Mouse (Mus musculus): ENCODE data around the gene Rabgap1.

The Rabgap1 gene

DNA sequence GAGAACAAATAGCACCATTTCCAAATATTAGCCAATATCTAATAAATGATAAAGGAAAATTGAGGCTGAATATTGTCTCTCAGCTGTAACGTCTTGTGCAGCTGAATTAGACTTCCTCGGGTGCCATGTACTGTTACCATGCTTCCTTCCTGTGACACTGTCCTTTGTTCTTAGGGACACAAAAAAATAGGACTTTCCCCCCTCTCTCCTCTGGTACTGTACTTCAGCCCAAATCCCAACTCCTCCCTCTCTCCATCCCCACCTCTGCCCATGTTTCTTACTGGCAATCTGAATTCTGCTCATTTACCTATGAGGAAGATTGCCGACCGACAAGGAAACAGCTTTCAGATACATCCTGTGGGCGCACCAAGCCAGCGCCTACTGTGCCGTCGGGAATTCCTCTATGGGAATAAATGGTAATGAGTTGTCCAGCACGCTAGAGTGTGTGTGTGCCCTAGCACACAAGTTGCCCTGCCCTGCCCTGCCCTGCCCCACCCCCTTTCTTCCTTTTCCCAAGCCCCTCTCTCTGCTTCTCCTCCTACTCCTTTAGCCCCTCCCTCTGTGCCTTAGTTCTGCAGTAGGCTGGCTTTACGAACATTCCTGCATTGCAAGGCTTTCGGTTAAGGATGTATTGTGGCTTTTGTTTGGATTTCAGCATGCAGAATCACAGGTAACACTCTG lies 73.1 kb downstream of the Rabgap1 start, which contains the start of gene Gpr21:
Gene Gpr21, plus strand, starts transcription at position 303 of the 681 bp plus-strand sequence.
- no peak for DNase-seq (ENCODE audit: low spot score)

DNA sequence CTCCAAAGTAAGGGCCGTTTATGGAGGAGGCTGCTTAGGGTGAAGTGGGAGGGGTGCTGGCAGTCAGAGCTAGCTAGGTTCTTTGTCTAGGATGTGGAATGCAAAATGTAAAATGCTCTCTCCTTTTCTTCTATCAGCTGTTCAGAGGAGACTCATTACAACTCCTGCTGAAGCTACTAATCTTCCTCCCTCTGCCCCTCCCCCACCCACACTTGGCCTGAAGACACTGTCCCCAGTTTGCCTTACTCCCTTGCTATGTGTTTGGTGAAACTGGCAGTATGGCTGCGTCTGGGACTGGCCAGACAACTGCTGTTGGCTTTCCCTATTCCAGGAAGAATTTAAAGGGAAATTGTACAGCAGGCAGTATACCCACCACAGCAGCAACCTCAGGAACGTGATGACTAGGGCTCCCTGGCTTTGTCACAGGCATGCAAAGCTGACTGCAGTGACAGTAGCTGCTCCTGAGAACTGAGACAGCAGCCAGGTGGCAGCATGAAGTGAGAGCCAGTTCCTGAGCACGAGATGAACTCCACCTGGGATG lies 73.9 kb downstream of the Rabgap1 start:
- no peak for DNase-seq (ENCODE audit: low spot score)

DNA sequence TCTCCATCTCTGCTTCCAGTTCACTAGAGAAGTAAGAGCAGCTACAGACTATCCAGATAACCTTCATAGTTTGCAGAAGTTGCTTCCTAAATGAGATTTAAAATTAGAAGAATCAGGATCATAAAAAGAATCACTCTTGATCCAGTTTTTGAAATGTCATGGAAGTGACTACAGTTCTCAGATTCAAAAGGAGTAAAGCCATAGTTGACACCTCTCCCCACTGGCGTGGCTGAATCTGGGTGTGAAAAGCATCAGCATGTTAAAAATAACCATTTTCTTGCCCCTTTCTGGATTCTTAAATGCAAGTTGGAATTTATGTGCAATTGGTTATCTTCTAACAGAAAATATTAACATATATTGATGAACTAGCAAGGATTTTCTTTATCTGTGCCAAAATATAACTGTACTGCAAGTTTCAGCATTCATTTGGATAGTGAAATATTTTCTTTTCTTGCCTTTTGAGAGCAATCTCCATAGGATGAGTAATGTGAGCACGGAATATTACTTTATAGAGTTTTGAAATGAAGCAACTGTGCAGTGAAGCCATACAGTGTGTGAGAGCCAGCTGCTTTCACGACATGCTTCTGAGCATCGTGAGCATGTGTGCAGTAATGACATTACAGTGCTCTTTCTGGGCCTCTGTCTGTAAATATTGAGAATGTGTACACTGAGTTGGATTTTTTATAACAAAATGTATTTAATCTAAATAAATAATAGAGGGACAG lies 75.6 kb downstream of the Rabgap1 start:
- DNase-seq (ENCODE audit: low spot score) = no peak

DNA sequence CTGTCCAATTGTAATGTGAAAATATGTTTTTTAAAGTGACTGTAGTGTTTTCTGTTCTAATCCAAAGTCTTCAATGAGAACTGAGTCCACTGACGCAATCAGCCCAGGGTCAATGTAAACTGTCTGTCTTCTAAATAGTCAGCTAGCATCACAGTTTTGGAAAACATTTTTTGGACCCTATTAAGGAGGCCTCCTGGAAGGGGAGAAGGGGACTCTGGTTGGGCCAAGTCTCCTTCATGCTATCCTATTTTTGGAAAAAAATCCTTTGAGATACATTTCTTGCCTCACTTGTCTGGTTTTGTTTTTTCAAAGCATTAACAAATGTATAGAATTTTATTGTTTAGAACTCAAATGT lies 76.2 kb downstream of the Rabgap1 start:
- no peak for DNase-seq (ENCODE audit: low spot score)

DNA sequence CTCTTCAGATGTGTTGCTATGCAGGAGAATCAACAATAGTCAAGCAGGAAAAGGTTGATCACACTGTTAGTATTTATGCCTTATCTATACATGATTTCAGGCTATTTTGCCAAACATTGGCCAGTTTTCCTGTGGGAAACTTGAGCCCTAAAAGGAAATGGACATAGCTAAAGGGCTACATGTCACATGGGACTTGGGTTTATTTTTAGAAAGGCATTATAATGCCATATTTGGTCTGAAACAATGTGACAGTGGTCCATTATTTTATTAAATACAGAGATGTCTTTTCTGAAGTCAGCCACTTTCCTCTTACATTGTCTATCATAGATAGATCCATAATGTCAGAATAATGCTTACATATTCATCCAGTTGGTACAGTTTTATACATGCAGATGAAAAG lies 84.5 kb downstream of the Rabgap1 start:
- no peak for DNase-seq (ENCODE audit: low spot score)

DNA sequence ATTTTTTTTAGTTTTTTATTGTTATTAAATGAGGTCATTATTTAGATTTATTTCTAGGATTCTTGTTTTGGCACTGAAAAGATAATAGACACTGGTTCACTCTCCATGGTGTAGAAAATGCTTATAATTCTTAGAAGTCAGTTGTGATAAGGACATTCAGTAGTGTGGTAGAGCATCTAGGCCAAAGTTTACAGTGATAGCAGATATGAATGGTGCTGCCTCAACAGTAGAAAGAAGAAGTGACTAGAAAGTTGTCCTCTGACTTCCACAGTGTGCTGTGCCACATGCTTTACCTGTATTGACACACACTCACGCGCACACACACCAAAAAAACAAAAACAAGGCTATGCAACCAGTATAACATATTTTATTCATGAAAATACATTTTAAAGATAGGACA lies 86.3 kb downstream of the Rabgap1 start:
- peak; percentile 31 for DNase-seq (ENCODE audit: low spot score)

DNA sequence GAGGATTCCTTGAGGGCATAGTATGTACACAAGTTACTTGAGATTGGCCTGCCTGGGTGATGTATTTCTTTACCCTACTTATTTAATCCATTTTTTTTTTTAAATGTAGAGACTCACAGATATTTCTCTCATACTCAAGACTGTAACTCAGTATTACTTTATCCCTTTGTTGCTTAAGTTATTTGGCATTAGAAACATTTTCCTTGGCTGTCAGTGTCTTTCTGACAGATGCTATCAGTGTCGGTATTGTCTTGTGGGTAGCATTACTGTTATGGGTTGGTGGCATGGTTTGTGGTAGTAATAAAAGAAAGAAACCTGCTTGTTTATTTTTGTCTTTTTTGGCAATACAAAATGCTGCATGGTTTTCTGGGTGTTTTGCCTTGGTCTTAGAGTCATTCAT lies 87.7 kb downstream of the Rabgap1 start:
- DNase-seq (ENCODE audit: low spot score) = no peak

DNA sequence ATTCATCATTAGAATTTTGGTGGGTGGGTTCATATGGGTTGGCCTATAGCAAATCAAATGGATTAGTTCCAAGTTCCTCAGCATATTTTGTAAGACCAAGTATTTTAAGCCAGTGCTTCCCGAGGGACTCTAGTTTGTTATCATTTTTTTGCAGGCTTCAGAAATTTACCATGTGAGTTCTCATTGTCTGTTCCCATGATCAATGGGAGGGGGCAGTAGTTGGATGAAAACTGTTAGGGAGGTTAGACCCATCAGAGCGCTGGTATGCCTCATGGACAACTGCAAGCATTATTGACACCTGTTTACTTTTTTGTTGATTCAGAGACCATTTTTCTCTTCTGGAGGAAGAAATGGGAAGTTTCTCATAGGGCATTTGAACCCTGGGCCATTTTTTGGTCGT lies 88.6 kb downstream of the Rabgap1 start:
- DNase-seq (ENCODE audit: low spot score) = peak; percentile 14

DNA sequence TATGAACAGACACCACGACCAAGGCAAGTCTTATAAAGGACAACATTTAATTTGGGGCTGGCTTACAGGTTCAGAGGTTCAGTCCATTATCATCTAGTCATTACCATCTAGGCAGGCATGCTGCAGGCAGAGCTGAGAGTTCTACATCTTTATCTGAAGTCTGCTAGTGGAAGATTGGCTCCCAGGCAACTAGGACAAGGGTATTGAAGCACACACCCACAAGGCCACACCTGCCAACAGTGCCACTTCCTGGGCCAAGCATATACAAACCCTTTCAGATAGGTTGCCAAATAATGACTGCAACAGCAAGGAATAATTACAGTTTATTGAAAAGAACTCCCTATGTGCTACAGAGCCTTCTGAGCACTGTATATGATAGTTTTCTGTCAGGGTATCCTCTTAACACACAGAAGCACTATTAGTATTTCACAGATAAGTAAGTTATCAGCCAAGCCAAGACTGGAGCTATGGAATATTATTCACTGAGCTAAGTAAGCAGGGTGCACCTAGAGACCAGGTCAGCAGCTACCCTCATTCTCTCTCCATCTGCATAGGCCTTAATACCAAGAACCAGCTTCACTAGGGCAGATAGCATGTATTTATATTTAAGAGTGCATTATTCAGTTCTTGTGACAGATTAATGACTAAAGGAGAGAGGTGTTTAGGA lies 106.4 kb downstream of the Rabgap1 start:
- peak; percentile 82 for DNase-seq (ENCODE audit: low spot score)

DNA sequence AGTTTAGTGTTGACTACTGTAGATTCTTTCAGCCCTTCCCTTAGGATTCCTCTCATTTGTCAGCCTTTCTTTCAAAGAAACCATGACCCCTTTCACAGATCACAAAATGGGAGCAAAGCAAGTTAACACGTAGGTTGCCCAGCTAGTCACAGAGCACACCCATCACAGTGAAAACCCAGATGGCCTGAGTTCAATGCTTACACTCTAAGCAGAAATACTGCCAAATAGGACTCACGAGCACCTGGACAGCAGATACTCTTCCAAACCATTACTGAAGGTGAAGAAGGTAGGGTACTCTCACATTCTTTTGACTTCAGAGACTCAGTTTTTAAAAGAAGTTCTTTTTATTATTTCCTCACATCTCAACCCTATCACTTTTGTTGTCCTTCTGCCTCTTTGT lies 113.3 kb downstream of the Rabgap1 start:
- no peak for DNase-seq (ENCODE audit: low spot score)

DNA sequence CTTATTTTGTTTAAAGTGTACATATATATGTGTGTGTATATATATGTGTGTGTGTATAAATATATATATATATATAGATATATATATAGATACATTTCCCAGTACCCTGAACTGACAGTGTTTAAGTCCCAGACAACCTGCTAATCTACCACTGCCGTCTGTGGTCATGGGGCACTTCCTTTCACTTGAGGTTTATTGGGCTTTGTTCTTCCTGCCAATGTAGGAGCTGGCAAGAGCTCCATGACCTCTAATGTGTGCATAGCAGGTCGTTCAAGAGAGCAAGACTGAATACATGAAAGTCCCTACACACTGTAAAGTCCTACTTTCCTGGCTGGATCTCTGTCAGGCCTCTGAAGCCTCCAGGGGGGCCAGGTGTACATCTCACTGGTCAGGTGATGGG lies 122.5 kb downstream of the Rabgap1 start:
- no peak for DNase-seq (ENCODE audit: low spot score)

DNA sequence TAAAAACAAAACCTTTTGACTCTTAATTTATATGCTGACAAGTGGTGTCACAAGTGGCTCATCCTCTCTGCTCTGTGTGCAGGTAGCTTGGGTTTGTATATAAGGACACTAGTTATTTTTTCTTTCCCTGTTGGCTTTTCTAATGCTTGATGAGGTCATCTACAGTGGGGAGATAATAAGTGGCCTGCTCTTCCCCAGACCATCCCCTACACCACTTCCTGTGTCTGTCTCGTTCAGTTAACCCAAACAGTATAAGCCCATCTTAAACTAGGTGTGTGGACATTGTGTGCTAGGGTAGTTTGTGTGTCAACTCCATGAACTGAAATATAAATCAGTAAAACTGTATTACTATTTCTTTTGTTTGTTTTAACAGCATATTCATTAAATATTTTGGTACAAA lies 123.0 kb downstream of the Rabgap1 start:
- DNase-seq (ENCODE audit: low spot score) = no peak

DNA sequence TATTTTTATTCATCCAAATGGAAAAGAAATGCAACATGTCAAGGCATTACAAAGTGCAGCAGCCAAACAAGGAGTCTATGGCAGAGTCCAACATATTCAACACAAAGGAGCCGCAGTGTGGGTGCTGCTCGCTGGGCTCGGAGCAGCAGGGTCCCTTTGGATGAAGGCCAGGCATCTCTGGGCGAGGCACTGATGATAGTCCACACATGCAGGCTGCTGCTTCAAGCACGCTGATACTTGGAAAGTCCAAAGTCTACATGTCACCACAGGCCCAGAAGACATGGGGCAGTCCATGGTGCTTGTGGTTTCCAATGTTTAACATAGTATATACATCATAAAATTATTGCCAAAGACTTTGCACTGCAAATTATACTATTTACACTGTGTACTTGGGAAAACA lies 126.8 kb downstream of the Rabgap1 start:
- no peak for DNase-seq (ENCODE audit: low spot score)

DNA sequence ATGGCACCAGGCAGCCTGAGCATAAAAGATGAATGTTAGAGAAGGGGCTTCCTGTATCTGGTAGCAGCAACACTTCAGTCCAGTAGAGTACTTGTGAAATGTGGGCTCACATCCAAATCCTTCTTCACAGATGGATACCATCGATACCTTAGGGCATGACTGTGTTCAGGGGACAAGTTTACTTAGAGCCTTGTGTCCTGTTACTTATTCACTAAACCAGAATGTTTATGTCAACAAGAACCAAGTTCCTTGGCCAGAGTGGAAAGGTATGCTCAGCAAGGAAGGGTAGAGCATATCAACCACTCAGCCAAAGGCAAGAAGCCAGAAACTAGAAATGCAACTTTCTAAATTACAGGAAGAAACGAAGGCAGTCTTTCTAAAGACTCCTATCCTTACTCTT lies 127.6 kb downstream of the Rabgap1 start:
- DNase-seq (ENCODE audit: low spot score) = no peak

DNA sequence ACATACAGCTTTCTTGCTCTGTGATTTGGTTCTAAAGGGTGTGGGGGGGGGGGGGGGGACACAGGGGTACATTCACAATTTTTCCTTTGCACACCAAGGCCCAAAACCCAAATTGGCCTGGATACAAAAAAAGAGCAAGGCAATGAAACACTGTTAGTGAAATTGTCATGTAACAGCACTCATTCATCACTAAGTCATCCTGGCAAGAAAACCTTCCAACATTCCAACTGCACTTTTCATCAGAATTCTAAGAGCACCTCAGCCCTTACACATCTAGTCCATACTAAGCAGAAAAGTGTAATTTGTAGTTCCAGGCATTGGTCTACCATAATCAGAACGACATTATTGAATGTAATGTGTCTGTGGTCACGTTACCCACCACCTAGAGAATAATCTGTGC lies 129.1 kb downstream of the Rabgap1 start:
- DNase-seq (ENCODE audit: low spot score) = no peak

DNA sequence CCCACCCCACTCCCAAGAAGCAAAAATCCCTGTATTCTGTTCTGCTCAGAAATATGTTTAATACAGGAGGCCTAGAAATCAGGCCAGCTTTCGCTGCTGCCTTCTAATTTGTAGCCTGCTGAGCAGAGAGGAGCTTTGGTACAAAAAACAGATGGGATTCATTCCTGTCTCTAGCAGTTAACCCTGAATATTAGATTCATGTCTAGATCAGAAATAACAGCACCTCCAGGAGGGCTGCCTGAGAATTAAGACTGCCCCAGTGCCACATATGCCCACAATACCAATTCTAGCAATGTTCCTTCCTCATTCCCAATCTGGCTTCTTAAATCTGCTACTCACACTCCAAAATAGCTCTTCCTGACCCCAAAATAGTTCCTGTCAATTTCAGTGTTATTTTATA lies 133.6 kb downstream of the Rabgap1 start:
- no peak for DNase-seq (ENCODE audit: low spot score)

DNA sequence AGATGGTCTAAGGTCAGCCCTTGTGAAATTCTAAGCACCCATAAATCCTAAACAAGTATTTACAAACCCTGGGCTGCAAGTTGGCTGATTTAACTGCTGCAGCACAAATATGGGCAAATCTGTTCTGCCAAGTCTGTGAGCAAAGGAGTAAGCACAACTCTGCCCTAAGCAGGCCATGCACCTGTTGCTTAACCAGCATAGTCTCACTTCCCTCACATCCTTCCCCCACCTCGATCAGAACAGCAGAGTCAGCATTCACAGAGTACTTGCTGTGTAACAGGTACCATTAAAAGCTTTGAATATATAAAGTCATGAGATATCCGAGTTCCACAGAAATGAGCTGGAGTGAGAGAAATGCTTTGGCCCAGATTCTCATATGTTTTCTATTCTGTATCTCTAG lies 135.1 kb downstream of the Rabgap1 start:
- DNase-seq (ENCODE audit: low spot score) = no peak

DNA sequence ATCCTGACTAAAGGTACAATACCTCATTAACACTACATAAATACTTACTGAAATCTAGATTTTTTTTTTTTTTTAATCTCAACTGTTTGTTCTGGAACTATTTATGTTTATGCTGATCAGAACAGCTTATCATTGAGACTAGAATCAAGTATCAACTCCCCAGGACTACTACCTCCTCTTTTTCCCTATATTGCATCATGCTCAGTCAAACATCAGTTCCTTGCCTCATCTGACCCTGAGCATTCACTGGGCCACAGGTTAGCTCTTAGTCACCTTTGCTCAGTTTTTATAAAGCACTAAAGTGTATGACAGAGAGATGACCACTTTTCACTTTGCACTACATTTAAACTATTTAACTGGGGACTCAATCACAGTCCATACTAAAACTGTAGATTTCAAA lies 144.8 kb downstream of the Rabgap1 start:
- DNase-seq (ENCODE audit: low spot score) = no peak
